Mouse (Mus musculus): ENCODE measurements at regions not wholly inside any gene's neighbourhood (a gene's known extent, or its start where the extent isn't known, plus 50 kb on each side); places are given as distances from the start of the nearest gene placed in this dataset.

- ATAC-seq: no peak
- Histone ChIP-seq H3K9me3 (no peaks in the 10 kb centered on the region), H3K4me2 (replicated peaks) (no peak overlapping the region)
These were observed 1579.6 kb upstream of the Gulo start for GRCm38 (mm10) chr14:67588627-67589026.

GRCm38 (mm10) chr14:67584456-67585048 is 1575.5 kb upstream of the Gulo start:
- WGBS: 59% methylated on average over 14 of the region's 14 CpGs
- no peaks in the 10 kb centered on the region for H3K4me1 ChIP-seq (replicated peaks)
- ATAC-seq: no peak

More at GRCm38 (mm10) chr14:67588627-67589026, 1579.6 kb upstream of the Gulo start:
- Histone ChIP-seq H3K36me3 (no peaks in the 10 kb centered on the region), H3K27ac (no peak overlapping the region), H3K4me3 (replicated peaks) (no peak overlapping the region), H3K4me1 (replicated peaks) (no peaks in the 10 kb centered on the region), H3K27me3 (replicated peaks) (no peaks in the 10 kb centered on the region), H3K9ac (no peak overlapping the region)
- whole genome bisulfite sequencing: 78% methylated on average over 11 of the region's 11 CpGs

GRCm38 (mm10) chr14:67582201-67582782 is 1573.3 kb upstream of the Gulo start:
- no peak overlapping the region for H3K27ac ChIP-seq
- 69% methylated on average over 8 of the region's 8 CpGs for WGBS
- no peaks in the 10 kb centered on the region for H3K27me3 ChIP-seq (replicated peaks)
- H3K9ac ChIP-seq: no peak overlapping the region
- no peaks in the 10 kb centered on the region for H3K4me1 ChIP-seq (replicated peaks)
- H3K36me3 ChIP-seq: no peaks in the 10 kb centered on the region
- H3K9me3 ChIP-seq: no peaks in the 10 kb centered on the region
- ATAC-seq: no peak
- H3K4me2 ChIP-seq (replicated peaks): no peak overlapping the region
- H3K4me3 ChIP-seq (replicated peaks): no peak overlapping the region

More at GRCm38 (mm10) chr14:67584456-67585048, 1575.5 kb upstream of the Gulo start:
- Histone ChIP-seq H3K27ac (no peak overlapping the region), H3K27me3 (replicated peaks) (no peaks in the 10 kb centered on the region), H3K4me2 (replicated peaks) (no peak overlapping the region), H3K36me3 (no peaks in the 10 kb centered on the region), H3K4me3 (replicated peaks) (no peak overlapping the region), H3K9me3 (no peaks in the 10 kb centered on the region), H3K9ac (no peak overlapping the region)

- H3K27me3 ChIP-seq (replicated peaks): no peaks in the 10 kb centered on the region
- 71% methylated on average over 7 of the region's 7 CpGs for WGBS
- ATAC-seq: no peak
These were observed 1565.4 kb upstream of the Gulo start for GRCm38 (mm10) chr14:67574346-67574949.

GRCm38 (mm10) chr14:67573451-67573995 is 1564.5 kb upstream of the Gulo start:
- Histone ChIP-seq H3K4me3 (replicated peaks) (no peak overlapping the region), H3K4me2 (replicated peaks) (no peak overlapping the region), H3K27ac (no peak overlapping the region), H3K4me1 (replicated peaks) (no peaks in the 10 kb centered on the region), H3K36me3 (no peaks in the 10 kb centered on the region), H3K9ac (no peak overlapping the region), H3K27me3 (replicated peaks) (no peaks in the 10 kb centered on the region), H3K9me3 (no peaks in the 10 kb centered on the region)
- ATAC-seq: no peak
- WGBS: 75% methylated on average over 12 of the region's 12 CpGs

More at GRCm38 (mm10) chr14:67574346-67574949, 1565.4 kb upstream of the Gulo start:
- H3K9ac ChIP-seq: no peak overlapping the region
- no peaks in the 10 kb centered on the region for H3K9me3 ChIP-seq
- no peak overlapping the region for H3K4me2 ChIP-seq (replicated peaks)
- no peak overlapping the region for H3K4me3 ChIP-seq (replicated peaks)
- no peak overlapping the region for H3K27ac ChIP-seq
- no peaks in the 10 kb centered on the region for H3K4me1 ChIP-seq (replicated peaks)
- H3K36me3 ChIP-seq: no peaks in the 10 kb centered on the region

- H3K27me3 ChIP-seq (replicated peaks): no peaks in the 10 kb centered on the region
- ATAC-seq: no peak
- no peak overlapping the region for H3K4me2 ChIP-seq (replicated peaks)
- H3K9me3 ChIP-seq: no peaks in the 10 kb centered on the region
- H3K9ac ChIP-seq: no peak overlapping the region
- WGBS: 44% methylated on average over 17 of the region's 17 CpGs
- no peak overlapping the region for H3K27ac ChIP-seq
- H3K4me3 ChIP-seq (replicated peaks): no peak overlapping the region
- H3K36me3 ChIP-seq: no peaks in the 10 kb centered on the region
- no peaks in the 10 kb centered on the region for H3K4me1 ChIP-seq (replicated peaks)
These were observed 1560.8 kb upstream of the Gulo start for GRCm38 (mm10) chr14:67569744-67570322.

GRCm38 (mm10) chr14:67568896-67569743 is 1560.1 kb upstream of the Gulo start:
- H3K27ac ChIP-seq: no peak overlapping the region
- no peaks in the 10 kb centered on the region for H3K4me1 ChIP-seq (replicated peaks)
- no peaks in the 10 kb centered on the region for H3K9me3 ChIP-seq
- no peak overlapping the region for H3K9ac ChIP-seq
- no peaks in the 10 kb centered on the region for H3K36me3 ChIP-seq
- ATAC-seq: no peak
- no peak overlapping the region for H3K4me2 ChIP-seq (replicated peaks)
- H3K27me3 ChIP-seq (replicated peaks): no peaks in the 10 kb centered on the region
- H3K4me3 ChIP-seq (replicated peaks): no peak overlapping the region
- WGBS: 32% methylated on average over 22 of the region's 22 CpGs

GRCm38 (mm10) chr14:67554897-67555296 is 1545.9 kb upstream of the Gulo start:
- H3K36me3 ChIP-seq: no peaks in the 10 kb centered on the region
- no peaks in the 10 kb centered on the region for H3K4me1 ChIP-seq (replicated peaks)
- H3K4me2 ChIP-seq (replicated peaks): no peak overlapping the region
- H3K9ac ChIP-seq: no peak overlapping the region
- WGBS: 93% methylated on average over 7 of the region's 7 CpGs
- no peak for ATAC-seq
- no peak overlapping the region for H3K4me3 ChIP-seq (replicated peaks)
- no peaks in the 10 kb centered on the region for H3K9me3 ChIP-seq
- H3K27me3 ChIP-seq (replicated peaks): no peaks in the 10 kb centered on the region
- no peak overlapping the region for H3K27ac ChIP-seq

GRCm38 (mm10) chr14:67550462-67551185 is 1541.6 kb upstream of the Gulo start:
- no peak for ATAC-seq
- WGBS: 76% methylated on average over 6 of the region's 6 CpGs
- H3K4me3 ChIP-seq (replicated peaks): no peak overlapping the region
- no peaks in the 10 kb centered on the region for H3K36me3 ChIP-seq
- H3K27me3 ChIP-seq (replicated peaks): no peaks in the 10 kb centered on the region
- no peaks in the 10 kb centered on the region for H3K4me1 ChIP-seq (replicated peaks)
- no peaks in the 10 kb centered on the region for H3K9me3 ChIP-seq
- no peak overlapping the region for H3K9ac ChIP-seq
- no peak overlapping the region for H3K27ac ChIP-seq
- H3K4me2 ChIP-seq (replicated peaks): no peak overlapping the region

- H3K4me2 ChIP-seq (replicated peaks): no peak overlapping the region
- no peak overlapping the region for H3K27ac ChIP-seq
- no peaks in the 10 kb centered on the region for H3K36me3 ChIP-seq
- no peaks in the 10 kb centered on the region for H3K27me3 ChIP-seq (replicated peaks)
- WGBS: 89% methylated on average over 6 of the region's 6 CpGs
- no peak for ATAC-seq
- H3K9ac ChIP-seq: no peak overlapping the region
- no peaks in the 10 kb centered on the region for H3K9me3 ChIP-seq
- no peaks in the 10 kb centered on the region for H3K4me1 ChIP-seq (replicated peaks)
- no peak overlapping the region for H3K4me3 ChIP-seq (replicated peaks)
These were observed 1539.7 kb upstream of the Gulo start for GRCm38 (mm10) chr14:67548750-67549149.

- Histone ChIP-seq H3K4me1 (replicated peaks) (no peaks in the 10 kb centered on the region), H3K27ac (no peak overlapping the region), H3K27me3 (replicated peaks) (no peaks in the 10 kb centered on the region), H3K9me3 (no peaks in the 10 kb centered on the region), H3K36me3 (no peaks in the 10 kb centered on the region), H3K4me3 (replicated peaks) (no peak overlapping the region), H3K9ac (no peak overlapping the region), H3K4me2 (replicated peaks) (no peak overlapping the region)
- 63% methylated on average over 5 of the region's 5 CpGs for WGBS
- ATAC-seq: no peak
These were observed 1536.0 kb upstream of the Gulo start for GRCm38 (mm10) chr14:67545036-67545435.

All from intestine, embryonic 15.5 days (tissue).